Mouse (Mus musculus) limb, embryonic 13.5 days (tissue): ENCODE data around the gene Tas2r120. TPM values are rescaled to one million over a fixed set of nuclear protein-coding genes. Genes with fewer than 3 reads are reported as not detected.
"Not testable (repeated sequence)": the region's sequence is repeated elsewhere in the genome, so short reads cannot be mapped to it uniquely, and the experiment has no call there.

Experiments used
- ATAC-seq: fragments of 200-750 bp; cut with Nextera tagmentation; 2 replicates; pipeline ENCODE4 v1.8.0; 2017; ENCODE audit warnings: low read depth, moderate number of reproducible peaks, moderate TSS enrichment; ENCODE audit not compliant: low FRiP score
- H3K27ac ChIP-seq: fragments of 300-500 bp; sonication (generic); 2 replicates; pipeline ENCODE4 v1.5.1; 2015; ENCODE audit warnings: inconsistent platforms, mild to moderate bottlenecking, moderate library complexity
- H3K27me3 ChIP-seq: fragments of 300-500 bp; sonication (generic); 2 replicates; pipeline ENCODE4 v1.6.1; 2015; ENCODE audit warnings: mild to moderate bottlenecking, inconsistent platforms
- H3K36me3 ChIP-seq: fragments of 300-500 bp; sonication (generic); 2 replicates; pipeline ENCODE4 v1.6.1; 2015; ENCODE audit warnings: inconsistent platforms, mild to moderate bottlenecking, moderate library complexity
- H3K4me1 ChIP-seq: fragments of 300-500 bp; sonication (generic); 2 replicates; pipeline ENCODE4 v1.6.1; 2015; ENCODE audit warnings: inconsistent platforms
- H3K4me2 ChIP-seq: fragments of 300-500 bp; sonication (generic); replicated peaks from 2 replicates; pipeline ENCODE4 v1.6.1; 2015; ENCODE audit warnings: inconsistent platforms, mild to moderate bottlenecking, moderate library complexity
- H3K4me3 ChIP-seq: fragments of 300-500 bp; sonication (generic); 2 replicates; pipeline ENCODE4 v1.5.1; 2015; ENCODE audit warnings: moderate library complexity, mild to moderate bottlenecking, inconsistent platforms
- H3K9ac ChIP-seq: fragments of 300-500 bp; sonication (generic); 2 replicates; pipeline ENCODE4 v1.6.1; 2015; ENCODE audit warnings: mild to moderate bottlenecking, inconsistent platforms
- H3K9me3 ChIP-seq: fragments of 300-500 bp; sonication (generic); 2 replicates; pipeline ENCODE4 v1.6.1; 2016; ENCODE audit warnings: inconsistent platforms
- WGBS: fragments of 180-500 bp; shearing (Covaris S2); methylation state at CpG from one replicate; pipeline ENCODE4 v1.1.7; 2015; 5-methylcytosine and 5-hydroxymethylcytosine counted together
- polyA plus RNA-seq: library from polyadenylated mRNA; unstranded; fragments of >200 nt; fragmentation: Nextera tagmentation; extraction: Ambion mirVana; gene quantifications from 2 replicates; pipeline ENCODE4 v1.2.1, GENCODE M21; 2015

Gene Tas2r120
- polyA plus RNA-seq: not detected in 2 replicates

DNA sequence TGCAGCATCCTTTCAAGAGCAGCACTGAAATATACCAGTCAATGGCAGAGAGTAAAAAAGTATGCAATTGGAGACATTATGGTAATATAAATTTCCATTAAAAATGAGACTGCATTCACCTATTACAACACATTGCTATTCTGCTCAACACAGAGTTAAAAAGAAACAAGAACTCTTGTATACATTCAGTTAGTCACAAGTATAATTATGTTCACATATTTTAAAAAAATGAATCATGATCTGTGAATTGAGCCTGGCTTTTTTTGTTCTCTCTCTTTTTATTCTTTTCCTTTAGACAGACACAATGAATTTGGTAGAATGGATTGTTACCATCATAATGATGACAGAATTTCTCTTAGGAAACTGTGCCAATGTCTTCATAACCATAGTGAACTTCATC, at the start of gene Tas2r120:
TSS of gene Tas2r120 (plus strand) at position 301 of the 400 bp plus-strand sequence.
- no peaks in the 10 kb centered on the region for H3K27me3 ChIP-seq
- H3K36me3 ChIP-seq: no peaks in the 10 kb centered on the region
- no peaks in the 10 kb centered on the region for H3K4me1 ChIP-seq
- no peak within 1 kb of the TSS for H3K9ac ChIP-seq
- H3K4me2 ChIP-seq: no peak within 1 kb of the TSS
- ATAC-seq: no peak
- no peak within 1 kb of the TSS for H3K27ac ChIP-seq
- no peak within 1 kb of the TSS for H3K4me3 ChIP-seq
- 0 out of 2 replicates have a peak, but pooled peaks cover 4% of the 10 kb centered on the region for H3K9me3 ChIP-seq

DNA sequence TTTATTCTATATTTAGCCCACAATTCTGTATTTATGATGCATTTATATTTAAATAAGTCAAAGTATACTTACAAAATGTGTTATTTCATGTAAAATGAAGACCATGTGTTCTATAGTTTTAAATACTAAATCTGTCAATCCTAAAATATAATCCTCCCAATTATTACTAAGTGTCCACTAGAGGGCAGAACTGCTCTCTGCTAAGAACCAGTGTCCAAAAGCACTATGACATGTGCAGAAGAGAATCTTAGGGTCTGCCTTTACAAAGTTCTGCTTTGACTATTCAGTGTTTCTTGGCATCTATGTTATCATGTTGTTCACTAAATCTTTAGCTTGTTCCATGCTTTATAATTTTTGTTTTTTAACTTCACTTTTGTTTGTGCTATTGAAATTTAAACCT, 7.4 kb upstream of the Tas2r120 start:
- Histone ChIP-seq H3K9me3 (no peaks in the 10 kb centered on the region), H3K4me2 (no peak overlapping the region), H3K4me1 (no peaks in the 10 kb centered on the region), H3K27me3 (no peaks in the 10 kb centered on the region), H3K36me3 (no peaks in the 10 kb centered on the region), H3K4me3 (no peak overlapping the region), H3K27ac (no peak overlapping the region), H3K9ac (no peak overlapping the region)
- ATAC-seq: no peak

DNA sequence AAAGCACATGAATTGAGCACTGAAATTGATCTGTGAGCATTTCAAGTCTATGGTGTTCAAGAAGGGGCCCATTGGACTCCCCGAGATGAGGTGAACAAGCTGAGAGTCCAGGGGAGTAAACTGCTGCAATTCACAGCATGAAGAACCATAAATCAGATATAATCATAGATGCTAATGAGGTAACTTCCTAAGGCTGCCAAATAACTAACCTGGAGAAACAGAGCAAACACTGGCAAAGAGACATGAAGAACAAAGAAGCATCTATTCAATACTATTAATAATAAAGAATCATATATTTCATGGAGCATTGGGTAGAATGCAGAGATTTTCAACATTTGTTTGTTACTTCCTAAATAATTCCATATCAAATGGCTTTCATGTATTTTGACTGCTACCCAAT, 5.3 kb upstream of the Tas2r120 start, which contains the start of gene A630073D07Rik:
TSS of gene A630073D07Rik (minus strand) at position 101 of the 400 bp plus-strand sequence.
- Histone ChIP-seq H3K4me2 (no peak within 1 kb of the TSS), H3K4me3 (no peak within 1 kb of the TSS), H3K36me3 (no peaks in the 10 kb centered on the region), H3K9ac (no peak within 1 kb of the TSS), H3K27ac (no peak within 1 kb of the TSS), H3K9me3 (no peaks in the 10 kb centered on the region), H3K27me3 (no peaks in the 10 kb centered on the region), H3K4me1 (no peaks in the 10 kb centered on the region)
- ATAC-seq: no peak
- WGBS: 80% methylated on average over 1 of the region's 1 CpGs

DNA sequence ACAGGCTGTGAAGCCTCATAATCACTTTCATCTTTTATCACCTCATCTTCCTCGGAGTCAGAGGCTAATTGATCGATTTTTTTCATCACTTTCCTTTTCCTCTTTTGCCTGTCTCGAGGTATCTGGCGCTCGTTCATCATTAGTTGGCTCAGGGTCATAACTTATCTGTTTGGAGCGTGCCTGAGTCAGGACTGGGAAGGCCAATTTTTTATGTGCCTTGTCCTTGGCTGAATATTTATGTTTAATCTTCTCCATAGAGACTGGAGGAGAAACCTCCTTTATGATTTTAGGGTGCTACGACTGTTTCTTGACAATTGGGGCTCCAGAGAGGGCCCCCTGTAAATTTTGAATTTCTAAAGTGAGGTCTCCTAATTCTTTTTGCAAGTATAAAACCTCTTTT, 34.8 kb downstream of the Tas2r120 start:
- H3K4me3 ChIP-seq, H3K27ac ChIP-seq, H3K27me3 ChIP-seq, H3K9ac ChIP-seq, H3K4me2 ChIP-seq, ATAC-seq, H3K36me3 ChIP-seq, H3K4me1 ChIP-seq: not testable (repeated sequence)
- peaks cover 21% of the 10 kb centered on the region; the same call in 1 of the 2 replicates for H3K9me3 ChIP-seq
- 83% methylated on average over 7 of the region's 7 CpGs for WGBS

DNA sequence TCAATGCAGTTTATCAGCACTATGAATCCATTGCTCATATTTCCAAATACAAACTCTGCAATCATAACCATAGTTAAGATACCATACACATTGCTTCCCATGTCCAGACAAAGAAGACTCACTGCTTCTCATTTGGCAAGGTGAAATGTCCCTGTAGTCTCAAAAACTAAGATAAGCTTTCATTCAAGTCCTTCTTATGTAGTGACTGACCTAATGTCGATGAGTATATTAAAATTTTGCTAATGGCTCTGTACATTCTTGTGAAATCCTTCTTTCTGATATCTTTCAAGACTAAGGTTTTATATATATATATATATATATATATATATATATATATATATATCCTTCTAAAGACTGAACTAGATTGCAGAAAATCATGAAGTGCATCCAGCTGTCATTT, 44.2 kb downstream of the Tas2r120 start, which contains the start of gene Tas2r121:
TSS of gene Tas2r121 (minus strand) at position 101 of the 400 bp plus-strand sequence.
- no peaks in the 10 kb centered on the region for H3K27me3 ChIP-seq
- ATAC-seq: no peak
- no peak within 1 kb of the TSS for H3K9ac ChIP-seq
- no peak within 1 kb of the TSS for H3K4me2 ChIP-seq
- no peaks in the 10 kb centered on the region for H3K9me3 ChIP-seq
- H3K27ac ChIP-seq: no peak within 1 kb of the TSS
- 91% methylated on average over 1 of the region's 1 CpGs for WGBS
- H3K36me3 ChIP-seq: no peaks in the 10 kb centered on the region
- H3K4me3 ChIP-seq: no peak within 1 kb of the TSS
- H3K4me1 ChIP-seq: no peaks in the 10 kb centered on the region

Other genes starting within 250 kb of the Tas2r120 start
- not detected in 2 replicates for gene Prh1, start 87.1 kb upstream of the Tas2r120 start, polyA plus RNA-seq
- not detected in 2 replicates for gene Prp2, start 61.0 kb upstream of the Tas2r120 start, polyA plus RNA-seq
- gene A630073D07Rik, start 5.4 kb upstream of the Tas2r120 start, polyA plus RNA-seq: not detected in 2 replicates
- not detected in 2 replicates for gene Tas2r121, start 44.1 kb downstream of the Tas2r120 start, polyA plus RNA-seq
- gene Tas2r122, start 55.0 kb downstream of the Tas2r120 start, polyA plus RNA-seq: not detected in 2 replicates
- not detected in 2 replicates for gene Tas2r115, start 81.1 kb downstream of the Tas2r120 start, polyA plus RNA-seq
- gene Tas2r124, start 97.8 kb downstream of the Tas2r120 start, polyA plus RNA-seq: not detected in 2 replicates
- gene Tas2r102, start 105.2 kb downstream of the Tas2r120 start, polyA plus RNA-seq: not detected in 2 replicates
- gene Tas2r136, start 121.2 kb downstream of the Tas2r120 start, polyA plus RNA-seq: not detected in 2 replicates
- gene Tas2r117, start 145.9 kb downstream of the Tas2r120 start, polyA plus RNA-seq: not detected in 2 replicates
- not detected in 2 replicates for gene Tas2r123, start 190.2 kb downstream of the Tas2r120 start, polyA plus RNA-seq
- not detected in 2 replicates for gene Tas2r116, start 198.5 kb downstream of the Tas2r120 start, polyA plus RNA-seq
- not detected in 2 replicates for gene Tas2r110, start 211.1 kb downstream of the Tas2r120 start, polyA plus RNA-seq
- gene Tas2r113, start 236.1 kb downstream of the Tas2r120 start, polyA plus RNA-seq: not detected in 2 replicates